Mouse (Mus musculus) intestine, postnatal 0 days (tissue): ENCODE data around the gene Babam2. TPM values are rescaled to one million over a fixed set of nuclear protein-coding genes. Genes with fewer than 3 reads are reported as not detected.
A peak's percentile ranks its signal among the peaks of the same experiment; 100 is the strongest.

Source experiments
- ATAC-seq: fragments of 200-750 bp; cut with Nextera tagmentation; 2 replicates; pipeline ENCODE4 v1.8.0; 2017; ENCODE audit warnings: mild to moderate bottlenecking, moderate TSS enrichment, moderate library complexity
- H3K27ac ChIP-seq: fragments of 300-500 bp; sonication (generic); 2 replicates; pipeline ENCODE4 v1.5.1; 2014; ENCODE audit warnings: mild to moderate bottlenecking, low read depth, low read length, moderate library complexity
- H3K27me3 ChIP-seq: fragments of 300-500 bp; sonication (generic); replicated peaks from 2 replicates; pipeline ENCODE4 v1.6.1; 2014; ENCODE audit warnings: low read length, mixed read lengths; ENCODE audit not compliant: control insufficient read depth, insufficient read depth
- H3K36me3 ChIP-seq: fragments of 300-500 bp; sonication (generic); 2 replicates; pipeline ENCODE4 v1.6.1; 2014; ENCODE audit warnings: mild to moderate bottlenecking, moderate library complexity; ENCODE audit not compliant: control insufficient read depth, insufficient read depth
- H3K4me1 ChIP-seq: fragments of 300-500 bp; sonication (generic); replicated peaks from 2 replicates; pipeline ENCODE4 v1.6.1; 2014; ENCODE audit warnings: antibody characterized with exemption, low read length, mixed read lengths; ENCODE audit not compliant: control insufficient read depth, insufficient read depth
- H3K4me2 ChIP-seq: fragments of 300-500 bp; sonication (generic); replicated peaks from 2 replicates; pipeline ENCODE4 v1.6.1; 2014; ENCODE audit warnings: low read depth, mild to moderate bottlenecking, moderate library complexity
- H3K4me3 ChIP-seq: fragments of 300-500 bp; sonication (generic); 2 replicates; pipeline ENCODE4 v1.5.1; 2014; ENCODE audit warnings: low read depth, low read length
- H3K9ac ChIP-seq: fragments of 300-500 bp; sonication (generic); 2 replicates; pipeline ENCODE4 v1.6.1; 2014; ENCODE audit warnings: mild to moderate bottlenecking, low read depth, low read length
- H3K9me3 ChIP-seq: fragments of 300-500 bp; sonication (generic); 2 replicates; pipeline ENCODE4 v1.6.1; 2016; ENCODE audit warnings: mixed run types; ENCODE audit not compliant: control insufficient read depth
- CTCF ChIP-seq: sonication (generic); IDR thresholded peaks from 2 replicates; pipeline ENCODE4 v1.5.1; 2016; ENCODE audit warnings: low read depth, mild to moderate bottlenecking, control low read depth, antibody characterized with exemption, moderate library complexity
- WGBS: fragments of 180-500 bp; shearing (Covaris S2); extraction: QIAGEN DNeasy Blood & Tissue Kit; methylation state at CpG from one replicate; pipeline ENCODE4 v1.1.7; 2014; 5-methylcytosine and 5-hydroxymethylcytosine counted together
- polyA plus RNA-seq: library from polyadenylated mRNA; unstranded; fragments of >200 nt; fragmentation: Nextera tagmentation; extraction: Ambion mirVana; gene quantifications from 2 replicates; pipeline ENCODE4 v1.2.1, GENCODE M21; 2015

The Babam2 gene
- polyA plus RNA-seq, 1 experiment from 2014 or later, result 53.8 TPM

GRCm38 (mm10) chr5:31931637-31932036 lies 234.2 kb downstream of the Babam2 start:
- Histone ChIP-seq H3K9ac (no peak overlapping the region), H3K36me3 (no peaks in the 10 kb centered on the region), H3K9me3 (no peaks in the 10 kb centered on the region), H3K4me1 (no peaks in the 10 kb centered on the region), H3K4me2 (no peak overlapping the region), H3K27me3 (no peaks in the 10 kb centered on the region), H3K4me3 (no peak overlapping the region), H3K27ac (no peak overlapping the region)
- 89% methylated on average over 1 of the region's 1 CpGs for WGBS
- TF ChIP-seq CTCF, result no peak
- ATAC-seq, result no peak

DNA sequence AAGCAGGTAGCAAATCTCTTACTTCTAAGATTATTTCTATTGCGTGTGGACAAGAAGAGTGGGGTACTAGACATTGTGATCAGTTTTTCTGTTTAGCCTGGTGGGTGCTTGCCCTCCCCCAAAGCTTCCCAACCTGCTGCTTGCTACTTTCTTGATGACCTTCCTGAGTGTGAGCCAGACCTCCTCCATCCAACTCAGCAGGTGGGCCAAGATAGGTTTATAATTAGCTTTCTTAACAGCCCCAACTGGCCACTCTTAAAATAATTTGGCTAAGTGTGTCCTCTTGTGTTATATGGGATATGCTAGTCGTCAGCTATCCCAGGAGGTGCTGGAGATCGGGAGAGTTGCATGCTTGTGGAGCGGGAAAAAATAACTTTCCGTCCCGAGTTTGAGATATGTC lies 235.8 kb downstream of the Babam2 start:
- H3K27me3 ChIP-seq, result no peaks in the 10 kb centered on the region
- WGBS, result 84% methylated on average over 6 of the region's 6 CpGs
- no peak overlapping the region for H3K4me2 ChIP-seq
- no peak overlapping the region for H3K9ac ChIP-seq
- ATAC-seq, result no peak
- no peaks in the 10 kb centered on the region for H3K4me1 ChIP-seq
- H3K36me3 ChIP-seq, result no peaks in the 10 kb centered on the region
- no peak for TF ChIP-seq CTCF
- no peak overlapping the region for H3K4me3 ChIP-seq
- H3K9me3 ChIP-seq, result no peaks in the 10 kb centered on the region
- no peak overlapping the region for H3K27ac ChIP-seq

GRCm38 (mm10) chr5:31934397-31934796 lies 236.9 kb downstream of the Babam2 start:
- 67% methylated on average over 3 of the region's 3 CpGs for WGBS
- TF ChIP-seq CTCF, result no peak
- Histone ChIP-seq H3K27ac (no peak overlapping the region), H3K9ac (no peak overlapping the region), H3K4me2 (no peak overlapping the region), H3K9me3 (no peaks in the 10 kb centered on the region), H3K27me3 (no peaks in the 10 kb centered on the region), H3K4me3 (no peak overlapping the region), H3K4me1 (no peaks in the 10 kb centered on the region), H3K36me3 (no peaks in the 10 kb centered on the region)
- ATAC-seq, result no peak

- no peak for ATAC-seq
- WGBS, result 58% methylated on average over 3 of the region's 3 CpGs
- Histone ChIP-seq H3K9me3 (no peaks in the 10 kb centered on the region), H3K4me1 (no peaks in the 10 kb centered on the region), H3K4me2 (no peak overlapping the region), H3K27me3 (no peaks in the 10 kb centered on the region), H3K27ac (no peak overlapping the region), H3K4me3 (no peak overlapping the region), H3K9ac (no peak overlapping the region), H3K36me3 (no peaks in the 10 kb centered on the region)
- TF ChIP-seq CTCF, result peak; percentile 27; the same call in 1 of the 2 replicates
Observed at GRCm38 (mm10) chr5:31935936-31936335, 238.5 kb downstream of the Babam2 start.

GRCm38 (mm10) chr5:31936523-31936922 lies 239.0 kb downstream of the Babam2 start:
- H3K9me3 ChIP-seq, result no peaks in the 10 kb centered on the region
- no peak for ATAC-seq
- TF ChIP-seq CTCF, result no peak
- no peaks in the 10 kb centered on the region for H3K36me3 ChIP-seq
- H3K9ac ChIP-seq, result no peak overlapping the region
- H3K4me2 ChIP-seq, result no peak overlapping the region
- 76% methylated on average over 3 of the region's 3 CpGs for WGBS
- no peaks in the 10 kb centered on the region for H3K27me3 ChIP-seq
- H3K4me1 ChIP-seq, result no peaks in the 10 kb centered on the region
- H3K27ac ChIP-seq, result no peak overlapping the region
- no peak overlapping the region for H3K4me3 ChIP-seq

DNA sequence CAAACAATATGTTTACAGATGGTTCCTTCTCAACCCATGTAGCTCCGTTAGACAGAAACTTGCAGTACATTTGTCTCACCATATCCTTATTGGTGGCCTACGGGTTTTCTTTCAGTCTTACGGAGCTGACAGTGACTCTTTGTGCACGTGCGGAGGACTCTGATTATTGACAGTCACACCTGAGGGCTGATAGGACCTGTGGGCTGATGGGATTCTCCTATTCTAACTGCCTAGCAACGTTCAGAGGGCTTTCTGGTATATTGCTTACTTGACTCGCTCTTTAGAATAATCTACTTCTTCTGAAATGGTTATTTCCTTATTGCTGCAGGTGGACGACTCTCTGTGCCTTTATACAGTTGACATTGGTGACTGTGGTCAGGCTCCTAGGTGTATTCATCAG lies 243.4 kb downstream of the Babam2 start:
- TF ChIP-seq CTCF, result peak; percentile 21; the same call in 1 of the 2 replicates
- Histone ChIP-seq H3K27me3 (no peaks in the 10 kb centered on the region), H3K4me2 (peak overlapping the region; percentile 38; the same call in 1 of the 2 replicates), H3K36me3 (no peaks in the 10 kb centered on the region), H3K4me3 (no peak overlapping the region), H3K9ac (no peak overlapping the region), H3K9me3 (no peaks in the 10 kb centered on the region), H3K27ac (no peak overlapping the region), H3K4me1 (no peaks in the 10 kb centered on the region)
- peak; percentile 89 for ATAC-seq
- 35% methylated on average over 8 of the region's 8 CpGs for WGBS

DNA sequence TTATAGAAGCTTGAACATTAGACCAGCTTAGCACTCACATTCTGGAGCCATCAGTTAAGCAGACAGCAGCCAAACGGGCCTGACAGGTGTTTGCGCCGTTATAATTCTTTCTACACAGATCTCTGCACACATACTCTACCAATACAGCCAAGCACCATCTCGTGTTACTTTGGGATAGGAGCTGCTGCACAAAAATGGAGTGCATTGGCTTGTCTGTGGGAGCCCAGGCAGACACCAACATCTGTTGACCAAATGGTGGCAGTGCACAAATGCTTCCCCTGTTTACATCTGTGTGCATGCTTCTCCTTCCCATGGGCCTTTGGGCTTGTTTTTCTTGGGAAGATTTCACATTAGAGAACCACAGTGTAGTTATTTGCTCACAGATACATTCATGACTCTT lies 249.7 kb downstream of the Babam2 start:
- Histone ChIP-seq H3K9ac (no peak overlapping the region), H3K9me3 (no peaks in the 10 kb centered on the region), H3K4me1 (no peaks in the 10 kb centered on the region), H3K4me2 (no peak overlapping the region), H3K36me3 (no peaks in the 10 kb centered on the region), H3K27ac (no peak overlapping the region; the same call in 1 of the 2 replicates), H3K27me3 (no peaks in the 10 kb centered on the region), H3K4me3 (no peak overlapping the region)
- peak; percentile 32 for TF ChIP-seq CTCF
- ATAC-seq, result no peak
- WGBS, result 40% methylated on average over 4 of the region's 4 CpGs
